Mouse (Mus musculus) CH12.LX (cell line): ENCODE data around the gene Sgf29.
"Not testable (repeated sequence)": the region's sequence is repeated elsewhere in the genome, so short reads cannot be mapped to it uniquely, and the experiment has no call there.

ENCODE experiments used
- CTCF ChIP-seq, 2 experiments: IDR thresholded peaks in 1 of 2; conservative IDR thresholded peaks in 1 of 2; 2 replicates each; pipeline ENCODE4 v1.5.1; 2011 to 2012; ENCODE audit warnings: low read depth in 2 of 2, low read length in 2 of 2, improper control_type of control experiment in 1 of 2, inconsistent platforms in 1 of 2, mild to moderate bottlenecking in 1 of 2, moderate library complexity in 1 of 2
- GABPA ChIP-seq: IDR thresholded peaks from 2 replicates; pipeline ENCODE4 v1.6.1; 2012; ENCODE audit warnings: low read depth, low read length, improper control_type of control experiment, inconsistent platforms; ENCODE audit not compliant: insufficient replicate concordance
- POLR2A ChIP-seq: IDR thresholded peaks from 2 replicates; pipeline ENCODE4 v1.6.1; 2011; ENCODE audit warnings: low read depth, mild to moderate bottlenecking, improper control_type of control experiment, low read length
- RAD21 ChIP-seq: IDR thresholded peaks from 2 replicates; pipeline ENCODE4 v1.6.1; 2011; ENCODE audit warnings: low read depth, mild to moderate bottlenecking, low read length, improper control_type of control experiment, moderate library complexity
- RCOR1 ChIP-seq: conservative IDR thresholded peaks from 2 replicates; pipeline ENCODE4 v1.6.1; 2012; ENCODE audit warnings: low read depth, mild to moderate bottlenecking, inconsistent platforms, low read length, improper control_type of control experiment
- TCF12 ChIP-seq: IDR thresholded peaks from 2 replicates; pipeline ENCODE4 v1.6.1; 2014; ENCODE audit warnings: low read depth, mild to moderate bottlenecking, inconsistent platforms, low read length, improper control_type of control experiment

GRCm38 (mm10) chr7:126688156-126688555 lies 39.0 kb downstream of the Sgf29 start:
- TF ChIP-seq POLR2A; CTCF (conservative IDR thresholded peaks at IDR 0.05 in 1 of 2, IDR thresholded peaks at IDR 0.05 in 1 of 2; ENCODE audit: low read depth in 2 of 2, low read length in 2 of 2); RCOR1; TCF12; RAD21; GABPA: not testable (repeated sequence)
